Mouse (Mus musculus): ENCODE measurements around the gene Olfr698. TPM values are rescaled to one million over a fixed set of nuclear protein-coding genes. Genes with fewer than 3 reads are reported as not detected.
"Not testable (repeated sequence)": the region's sequence is repeated elsewhere in the genome, so short reads cannot be mapped to it uniquely, and the experiment has no call there.

Gene Olfr698
- polyA plus RNA-seq (2016; fragmentation: Nextera tagmentation; extraction: Ambion mirVana): not detected in 2 replicates

- Histone ChIP-seq H3K4me2 (no peak within 1 kb of the TSS), H3K4me3 (no peak within 1 kb of the TSS), H3K9ac (no peak within 1 kb of the TSS), H3K36me3 (no peaks in the 10 kb centered on the region), H3K27ac (ENCODE audit: poor library complexity, severe bottlenecking) (no peak within 1 kb of the TSS), H3K27me3 (replicated peaks) (no peaks in the 10 kb centered on the region), H3K4me1 (replicated peaks) (no peaks in the 10 kb centered on the region), H3K9me3 (replicated peaks) (0 out of 2 replicates have a peak, but pooled peaks cover 3% of the 10 kb centered on the region)
- ATAC-seq (ENCODE audit: insufficient number of reproducible peaks, low FRiP score): no peak
Observed at GRCm38 (mm10) chr7:106755297-106755696, at the start of gene Olfr698. Gene Olfr698, minus strand, starts transcription at chr7:106755397.

DNA sequence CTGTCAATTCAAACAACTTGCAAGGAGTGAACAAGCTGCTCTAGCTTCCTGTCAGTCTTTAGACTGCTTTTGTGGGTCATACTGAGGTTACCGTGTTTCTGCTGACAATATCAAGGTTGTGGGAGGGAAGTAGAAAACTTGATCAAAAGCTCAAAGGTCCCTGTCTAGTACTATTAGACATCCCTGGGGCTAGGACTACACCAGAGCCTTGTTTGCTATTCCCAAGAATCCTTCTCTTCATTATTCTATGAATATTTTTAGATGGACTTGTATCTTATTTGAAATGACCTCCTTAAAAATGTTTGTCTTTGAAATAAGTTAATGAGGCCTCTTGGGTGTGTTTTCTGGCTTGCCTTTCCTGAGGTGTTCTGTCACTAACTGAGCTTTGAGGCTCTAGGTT lies 37.9 kb upstream of the Olfr698 start, which contains the start of gene Olfr699:
Gene Olfr699, minus strand, starts transcription at position 101 of the 400 bp plus-strand sequence.
- ATAC-seq (ENCODE audit: insufficient number of reproducible peaks, low FRiP score): no peak
- WGBS: 65% methylated on average over 1 of the region's 1 CpGs
- Histone ChIP-seq H3K9me3 (replicated peaks) (0 out of 2 replicates have a peak, but pooled peaks cover 3% of the 10 kb centered on the region), H3K36me3 (no peaks in the 10 kb centered on the region), H3K27ac (ENCODE audit: poor library complexity, severe bottlenecking) (no peak within 1 kb of the TSS), H3K4me2 (no peak within 1 kb of the TSS), H3K4me1 (replicated peaks) (no peaks in the 10 kb centered on the region), H3K27me3 (replicated peaks) (no peaks in the 10 kb centered on the region), H3K9ac (no peak within 1 kb of the TSS), H3K4me3 (no peak within 1 kb of the TSS)

DNA sequence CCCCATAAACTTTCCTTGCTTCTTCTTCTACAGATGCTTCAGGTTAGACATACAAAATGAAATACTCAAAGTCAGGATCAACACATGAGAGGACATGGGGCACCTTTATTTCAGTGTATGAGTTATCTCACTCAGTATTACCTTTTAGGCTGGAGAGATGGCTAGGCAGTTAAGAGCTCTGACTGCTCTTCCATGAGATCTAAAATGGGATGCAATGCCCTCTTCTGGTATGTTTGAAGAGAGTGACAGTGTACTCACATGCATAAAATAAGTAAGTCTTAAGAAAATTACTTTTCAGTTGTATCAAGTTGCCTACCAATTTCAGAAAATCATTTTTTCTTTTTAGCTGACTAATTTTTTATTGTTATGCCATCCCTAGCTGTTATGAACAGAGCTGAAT lies 33.1 kb upstream of the Olfr698 start:
- no peak overlapping the region for H3K9ac ChIP-seq
- no peaks in the 10 kb centered on the region for H3K36me3 ChIP-seq
- no peak overlapping the region for H3K4me2 ChIP-seq
- H3K27me3 ChIP-seq (replicated peaks): no peaks in the 10 kb centered on the region
- H3K27ac ChIP-seq (ENCODE audit: poor library complexity, severe bottlenecking): no peak overlapping the region
- no peaks in the 10 kb centered on the region for H3K4me1 ChIP-seq (replicated peaks)
- H3K4me3 ChIP-seq: no peak overlapping the region
- no peaks in the 10 kb centered on the region for H3K9me3 ChIP-seq (replicated peaks)
- ATAC-seq (ENCODE audit: insufficient number of reproducible peaks, low FRiP score): no peak

GRCm38 (mm10) chr7:106761008-106761407 lies 5.8 kb upstream of the Olfr698 start:
- H3K4me3 ChIP-seq; H3K9ac ChIP-seq; H3K4me1 ChIP-seq (replicated peaks); ATAC-seq (ENCODE audit: insufficient number of reproducible peaks, low FRiP score); H3K27me3 ChIP-seq (replicated peaks); H3K27ac ChIP-seq (ENCODE audit: poor library complexity, severe bottlenecking); H3K9me3 ChIP-seq (replicated peaks); H3K4me2 ChIP-seq; H3K36me3 ChIP-seq: not testable (repeated sequence)
- WGBS: 79% methylated on average over 2 of the region's 2 CpGs

DNA sequence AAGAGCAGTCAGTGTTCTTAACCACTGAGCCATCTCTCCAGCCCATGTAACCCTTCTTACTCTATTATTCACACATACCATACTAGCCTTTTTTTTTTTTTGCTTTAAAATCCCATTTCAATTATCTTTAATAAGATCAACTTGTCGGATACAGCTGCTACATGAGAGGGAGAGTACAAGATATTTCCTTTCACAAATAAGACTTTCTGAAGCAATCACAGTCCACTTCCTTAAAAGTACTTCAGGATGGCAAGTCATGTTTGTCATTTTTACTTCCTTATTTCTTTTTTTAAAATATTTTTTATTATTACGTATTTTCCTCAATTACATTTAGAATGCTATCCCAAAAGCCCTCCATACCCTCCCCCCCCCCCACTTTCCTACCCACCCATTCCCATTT lies 3.6 kb upstream of the Olfr698 start:
- H3K4me3 ChIP-seq: no peak overlapping the region
- no peak overlapping the region for H3K27ac ChIP-seq (ENCODE audit: poor library complexity, severe bottlenecking)
- H3K9me3 ChIP-seq (replicated peaks): peaks cover 4% of the 10 kb centered on the region; the same call in 1 of the 2 replicates
- no peaks in the 10 kb centered on the region for H3K4me1 ChIP-seq (replicated peaks)
- no peaks in the 10 kb centered on the region for H3K36me3 ChIP-seq
- no peak for ATAC-seq (ENCODE audit: insufficient number of reproducible peaks, low FRiP score)
- no peak overlapping the region for H3K4me2 ChIP-seq
- WGBS: 83% methylated on average over 2 of the region's 2 CpGs
- no peaks in the 10 kb centered on the region for H3K27me3 ChIP-seq (replicated peaks)
- no peak overlapping the region for H3K9ac ChIP-seq

DNA sequence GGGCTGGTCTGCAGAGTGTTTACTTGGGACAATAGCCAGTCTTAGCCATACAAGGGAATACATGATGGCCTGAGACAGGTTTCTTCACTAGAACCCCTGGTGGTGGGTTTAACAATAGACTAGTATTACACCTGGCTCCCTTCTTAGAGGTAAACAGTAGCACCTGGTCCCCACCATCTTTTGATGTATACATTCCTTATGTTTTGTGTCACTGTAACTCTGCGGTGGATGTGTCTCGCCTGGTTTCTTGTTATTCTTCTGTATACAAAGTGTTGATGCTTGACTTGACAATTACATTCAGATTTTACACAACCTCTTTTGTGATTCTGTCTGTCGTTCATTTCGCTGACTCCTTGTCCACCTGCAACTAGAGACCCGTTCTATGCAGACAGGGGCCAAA lies 9.4 kb downstream of the Olfr698 start:
- Histone ChIP-seq H3K9me3 (replicated peaks) (peaks cover 5% of the 10 kb centered on the region; the same call in 1 of the 2 replicates), H3K27me3 (replicated peaks) (no peaks in the 10 kb centered on the region), H3K9ac (no peak overlapping the region), H3K4me2 (no peak overlapping the region), H3K27ac (ENCODE audit: poor library complexity, severe bottlenecking) (no peak overlapping the region), H3K4me3 (no peak overlapping the region), H3K36me3 (no peaks in the 10 kb centered on the region), H3K4me1 (replicated peaks) (no peaks in the 10 kb centered on the region)
- 80% methylated on average over 5 of the region's 5 CpGs for WGBS
- ATAC-seq (ENCODE audit: insufficient number of reproducible peaks, low FRiP score): no peak

GRCm38 (mm10) chr7:106742343-106742742 lies 12.9 kb downstream of the Olfr698 start, which contains the start of gene Olfr697:
Gene Olfr697, minus strand, starts transcription at chr7:106742443.
- Histone ChIP-seq H3K9ac (no peak within 1 kb of the TSS), H3K9me3 (replicated peaks) (no peaks in the 10 kb centered on the region; the same call in 1 of the 2 replicates), H3K4me3 (no peak within 1 kb of the TSS), H3K27me3 (replicated peaks) (no peaks in the 10 kb centered on the region), H3K36me3 (no peaks in the 10 kb centered on the region), H3K4me2 (no peak within 1 kb of the TSS), H3K27ac (ENCODE audit: poor library complexity, severe bottlenecking) (no peak within 1 kb of the TSS), H3K4me1 (replicated peaks) (no peaks in the 10 kb centered on the region)
- WGBS: 76% methylated on average over 1 of the region's 1 CpGs
- ATAC-seq (ENCODE audit: insufficient number of reproducible peaks, low FRiP score): no peak

- H3K9ac ChIP-seq: no peak overlapping the region
- no peaks in the 10 kb centered on the region for H3K9me3 ChIP-seq (replicated peaks)
- ATAC-seq (ENCODE audit: insufficient number of reproducible peaks, low FRiP score): no peak
- no peak overlapping the region for H3K4me2 ChIP-seq
- H3K36me3 ChIP-seq: no peaks in the 10 kb centered on the region
- no peak overlapping the region for H3K4me3 ChIP-seq
- H3K27me3 ChIP-seq (replicated peaks): no peaks in the 10 kb centered on the region
- H3K27ac ChIP-seq (ENCODE audit: poor library complexity, severe bottlenecking): no peak overlapping the region
- no peaks in the 10 kb centered on the region for H3K4me1 ChIP-seq (replicated peaks)
Observed at GRCm38 (mm10) chr7:106737028-106737427, 18.2 kb downstream of the Olfr698 start.

- H3K27ac ChIP-seq (ENCODE audit: poor library complexity, severe bottlenecking): no peak overlapping the region
- no peaks in the 10 kb centered on the region for H3K27me3 ChIP-seq (replicated peaks)
- WGBS: 61% methylated on average over 2 of the region's 2 CpGs
- no peak for ATAC-seq (ENCODE audit: insufficient number of reproducible peaks, low FRiP score)
- no peaks in the 10 kb centered on the region for H3K36me3 ChIP-seq
- H3K4me3 ChIP-seq: no peak overlapping the region
- no peak overlapping the region for H3K9ac ChIP-seq
- H3K4me2 ChIP-seq: no peak overlapping the region
- H3K4me1 ChIP-seq (replicated peaks): no peaks in the 10 kb centered on the region
- no peaks in the 10 kb centered on the region for H3K9me3 ChIP-seq (replicated peaks)
Observed at GRCm38 (mm10) chr7:106733717-106734116, 21.5 kb downstream of the Olfr698 start.

- not testable (repeated sequence) for H3K4me1 ChIP-seq (replicated peaks); H3K4me3 ChIP-seq; ATAC-seq (ENCODE audit: insufficient number of reproducible peaks, low FRiP score); H3K36me3 ChIP-seq; H3K4me2 ChIP-seq; H3K27me3 ChIP-seq (replicated peaks); H3K27ac ChIP-seq (ENCODE audit: poor library complexity, severe bottlenecking); H3K9me3 ChIP-seq (replicated peaks); H3K9ac ChIP-seq
- 81% methylated on average over 2 of the region's 2 CpGs for WGBS
Observed at GRCm38 (mm10) chr7:106725654-106726053, 29.5 kb downstream of the Olfr698 start.

DNA sequence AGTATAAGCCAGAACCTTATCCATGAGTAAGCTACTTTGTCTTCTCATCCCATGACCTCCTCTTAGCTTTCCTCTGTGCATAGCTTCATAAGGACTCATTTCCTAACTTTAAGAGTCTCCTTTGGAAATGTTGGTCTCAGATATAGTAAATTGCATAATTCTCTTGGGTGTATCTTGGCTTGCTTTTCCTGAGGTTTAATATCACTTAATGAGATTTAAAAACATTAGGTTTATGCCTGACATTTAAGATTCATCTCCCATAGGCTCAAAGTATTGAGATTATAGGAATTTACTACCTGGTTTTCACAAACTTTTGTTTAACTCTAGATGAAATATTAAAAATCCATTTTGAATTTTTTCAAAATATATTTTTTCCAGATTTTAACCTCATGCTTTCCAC lies 38.9 kb downstream of the Olfr698 start, which contains the start of gene Olfr695:
Gene Olfr695, minus strand, starts transcription at position 101 of the 400 bp plus-strand sequence.
- H3K36me3 ChIP-seq: no peaks in the 10 kb centered on the region
- no peak within 1 kb of the TSS for H3K4me2 ChIP-seq
- no peaks in the 10 kb centered on the region for H3K4me1 ChIP-seq (replicated peaks)
- H3K9ac ChIP-seq: no peak within 1 kb of the TSS
- H3K4me3 ChIP-seq: no peak within 1 kb of the TSS
- no peaks in the 10 kb centered on the region for H3K27me3 ChIP-seq (replicated peaks)
- ATAC-seq (ENCODE audit: insufficient number of reproducible peaks, low FRiP score): no peak
- H3K9me3 ChIP-seq (replicated peaks): no peaks in the 10 kb centered on the region
- no peak within 1 kb of the TSS for H3K27ac ChIP-seq (ENCODE audit: poor library complexity, severe bottlenecking)

DNA sequence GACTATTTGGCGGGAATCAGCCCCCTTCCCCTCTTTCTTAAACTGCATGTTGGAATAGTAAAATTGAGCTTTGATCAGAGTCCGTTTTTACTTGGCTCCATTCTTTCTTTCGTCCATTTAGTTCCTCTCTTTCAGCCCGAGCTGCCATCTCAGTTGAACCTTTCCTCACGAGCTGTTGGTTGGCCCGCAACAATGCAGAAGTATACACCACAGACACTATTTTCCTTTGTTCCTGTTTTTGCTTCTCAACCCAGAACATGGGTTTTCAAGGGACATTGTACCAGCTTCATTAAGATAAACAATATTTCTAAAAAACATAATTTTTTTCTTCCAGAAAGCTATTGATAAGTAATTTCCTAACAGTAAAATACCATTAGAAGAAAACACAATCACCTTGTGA lies 43.7 kb downstream of the Olfr698 start:
- H3K4me2 ChIP-seq: no peak overlapping the region
- H3K9ac ChIP-seq: no peak overlapping the region
- no peak overlapping the region for H3K4me3 ChIP-seq
- no peak for ATAC-seq (ENCODE audit: insufficient number of reproducible peaks, low FRiP score)
- H3K9me3 ChIP-seq (replicated peaks): 0 out of 2 replicates have a peak, but pooled peaks cover 1% of the 10 kb centered on the region
- H3K27ac ChIP-seq (ENCODE audit: poor library complexity, severe bottlenecking): no peak overlapping the region
- 74% methylated on average over 6 of the region's 6 CpGs for WGBS
- H3K36me3 ChIP-seq: no peaks in the 10 kb centered on the region
- H3K4me1 ChIP-seq (replicated peaks): no peaks in the 10 kb centered on the region
- H3K27me3 ChIP-seq (replicated peaks): no peaks in the 10 kb centered on the region
